Mouse (Mus musculus) thymus, adult 2 months (tissue): Measurements from ENCODE around the gene Ankrd55.

ENCODE experiments used
- CTCF ChIP-seq: fragments of 200-500 bp; IDR thresholded peaks from 2 replicates; pipeline ENCODE4 v1.5.1; 2012; ENCODE audit warnings: mild to moderate bottlenecking, control low read depth, low read length, moderate library complexity, borderline replicate concordance; ENCODE audit not compliant: control insufficient read depth, poor library complexity, insufficient read depth; ENCODE audit errors: extremely low read depth
- POLR2A ChIP-seq: fragments of 200-500 bp; IDR thresholded peaks from 2 replicates; pipeline ENCODE4 v1.6.1; 2012; ENCODE audit warnings: mild to moderate bottlenecking, low read length, control low read depth, moderate library complexity; ENCODE audit not compliant: control insufficient read depth, poor library complexity, insufficient read depth; ENCODE audit errors: extremely low read depth

- TF ChIP-seq POLR2A (no peak), CTCF (no peak)
Observed at GRCm38 (mm10) chr13:112323591-112324266, 35.5 kb downstream of the Ankrd55 start.
